Comparison of ENCODE assay signal across 16 mouse cellular contexts in genomic region chr8:111206321-111206720, GRCm38 (mm10).
"Had no signal": no experiment of that assay in that cellular context is flagged by ENCODE, and none has a peak within 500 bp of the region (broad histone marks: within the 10 kb centered on the region; RNA-seq: fewer than 3 reads in every experiment).

No protein-coding gene starts in this region.

- H3K27ac ChIP-seq: left cerebral cortex, adult 2 months; liver, embryonic 13.5 days; midbrain, embryonic 12.5 days; midbrain, embryonic 15.5 days; neural tube, embryonic 13.5 days; stomach, embryonic 15.5 days had no signal

- DNase-seq: kidney, postnatal 10 days; layer of hippocampus, postnatal 36 days; liver, embryonic 13.5 days; lung, adult 2 months; lung, postnatal 14 days; lung, postnatal 4 days; retina, postnatal 1 day; right cerebral cortex, postnatal 25 days; spleen, adult 18-20 months; thymus, postnatal 25 days had no signal

- H3K4me1 ChIP-seq: midbrain, embryonic 12.5 days; midbrain, embryonic 15.5 days; neural tube, embryonic 13.5 days; stomach, embryonic 15.5 days had no signal

- H3K9ac ChIP-seq: liver, embryonic 13.5 days; midbrain, embryonic 12.5 days; midbrain, embryonic 15.5 days; neural tube, embryonic 13.5 days; stomach, embryonic 15.5 days had no signal

- H3K36me3 ChIP-seq: liver, embryonic 13.5 days; midbrain, embryonic 12.5 days; midbrain, embryonic 15.5 days; neural tube, embryonic 13.5 days; stomach, embryonic 15.5 days had no signal

- ATAC-seq: midbrain, embryonic 15.5 days had no signal

- H3K9me3 ChIP-seq: liver, embryonic 13.5 days; midbrain, embryonic 12.5 days; midbrain, embryonic 15.5 days; neural tube, embryonic 13.5 days; stomach, embryonic 15.5 days had no signal

- H3K4me3 ChIP-seq: left cerebral cortex, adult 2 months; liver, embryonic 13.5 days; midbrain, embryonic 12.5 days; midbrain, embryonic 15.5 days; myocyte; neural tube, embryonic 13.5 days; stomach, embryonic 15.5 days had no signal

- H3K27me3 ChIP-seq: liver, embryonic 13.5 days; midbrain, embryonic 12.5 days; midbrain, embryonic 15.5 days; neural tube, embryonic 13.5 days; stomach, embryonic 15.5 days had no signal

- H3K4me2 ChIP-seq: liver, embryonic 13.5 days; midbrain, embryonic 12.5 days; midbrain, embryonic 15.5 days; neural tube, embryonic 13.5 days; stomach, embryonic 15.5 days had no signal
